Mouse (Mus musculus): Measurements from ENCODE around the gene Rnase4.

DNA sequence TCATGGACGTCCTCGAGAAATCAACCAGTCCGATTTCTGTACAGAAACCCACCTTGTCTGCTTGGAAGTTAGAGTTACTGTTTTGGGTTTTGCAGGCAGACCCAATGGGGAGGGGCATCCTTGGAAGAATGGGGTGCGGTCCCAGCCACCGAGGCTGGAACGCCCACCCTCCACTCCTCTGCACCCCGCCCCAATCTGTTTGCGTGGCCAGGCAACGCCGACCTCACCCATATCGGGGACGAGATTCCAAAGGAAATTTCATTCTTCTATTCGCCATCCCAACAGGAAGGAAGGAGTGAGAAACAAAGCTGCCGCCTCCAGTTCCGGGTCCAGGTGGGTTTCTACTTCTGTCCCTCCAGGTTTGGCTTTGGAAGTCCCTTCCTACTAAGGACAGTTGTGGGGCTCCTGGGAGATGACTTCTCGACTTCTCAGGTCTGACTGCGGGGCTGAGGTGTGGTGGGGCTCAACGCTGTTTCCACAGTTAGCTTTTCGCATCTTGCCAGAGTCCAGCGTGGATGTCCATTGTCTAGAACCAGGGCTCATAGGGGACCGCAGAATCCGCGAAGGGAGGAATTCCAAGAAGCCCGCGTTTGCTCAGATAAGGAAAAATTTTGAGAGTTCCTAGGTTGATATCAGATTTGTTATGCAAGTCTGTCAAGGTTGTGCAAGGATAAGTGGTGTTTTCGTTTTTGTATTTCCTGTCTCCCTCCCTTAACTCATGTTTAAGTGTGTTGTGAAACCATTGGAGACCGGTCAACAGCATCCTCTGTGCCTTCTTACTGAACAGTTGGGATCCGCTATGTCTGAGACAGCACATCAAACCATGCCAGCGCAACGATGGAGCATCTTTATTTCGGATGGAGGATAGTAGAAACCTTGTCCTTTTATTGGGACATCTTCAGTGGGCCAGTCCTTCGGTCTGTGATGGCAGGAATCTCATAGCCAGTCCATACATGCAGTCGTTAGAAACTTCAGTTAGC lies at the start of gene Rnase4, which contains the start of gene Ang:
- TF ChIP-seq GATA1 (IDR thresholded peaks at IDR 0.05; ENCODE audit: borderline replicate concordance, low read length) (no peak), FLI1 (IDR thresholded peaks at IDR 0.05; ENCODE audit: low read length) (no peak)

Measured in megakaryocyte, embryonic 14.5 days (primary cell).